Mouse (Mus musculus): ENCODE measurements at regions not wholly inside any gene's neighbourhood (a gene's known extent, or its start where the extent isn't known, plus 50 kb on each side); places are given as distances from the start of the nearest gene placed in this dataset.

DNA sequence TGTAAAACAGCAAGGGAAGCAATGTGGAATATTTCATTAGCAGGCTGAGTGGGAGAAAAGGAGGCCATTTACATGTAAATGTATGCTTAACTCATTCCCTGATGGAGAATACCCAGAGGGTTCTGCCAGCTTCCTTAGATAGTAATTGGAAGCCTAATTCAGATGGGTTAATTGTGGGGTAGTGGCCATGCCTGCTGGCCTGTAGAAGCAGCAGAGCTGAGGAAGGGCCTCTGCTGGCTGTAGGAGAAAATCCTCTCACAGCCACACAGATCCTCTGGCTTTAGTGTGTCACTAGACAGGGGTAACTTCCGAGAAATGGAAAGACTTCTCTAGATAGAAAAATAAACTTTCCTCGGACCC, 1588.7 kb upstream of the Got2 start:
- Histone ChIP-seq H3K27me3 (ENCODE audit: control insufficient read depth, insufficient read depth, low read length) (no peaks in the 10 kb centered on the region), H3K27ac (ENCODE audit: low read depth, low read length) (no peak overlapping the region), H3K4me1 (ENCODE audit: control insufficient read depth, insufficient read depth, low read length) (no peaks in the 10 kb centered on the region), H3K9me3 (ENCODE audit: control insufficient read depth, low read length) (no peaks in the 10 kb centered on the region), H3K9ac (ENCODE audit: low read length) (no peak overlapping the region), H3K36me3 (ENCODE audit: control insufficient read depth, insufficient read depth, low read length) (no peaks in the 10 kb centered on the region), H3K4me2 (ENCODE audit: low read depth) (no peak overlapping the region), H3K4me3 (ENCODE audit: low read depth, low read length) (no peak overlapping the region)
- ATAC-seq (ENCODE audit: insufficient read depth, low FRiP score, low TSS enrichment) (no peak), DNase-seq (ENCODE audit: low spot score) (no peak)
- 60% methylated on average over 2 of the region's 2 CpGs for WGBS

DNA sequence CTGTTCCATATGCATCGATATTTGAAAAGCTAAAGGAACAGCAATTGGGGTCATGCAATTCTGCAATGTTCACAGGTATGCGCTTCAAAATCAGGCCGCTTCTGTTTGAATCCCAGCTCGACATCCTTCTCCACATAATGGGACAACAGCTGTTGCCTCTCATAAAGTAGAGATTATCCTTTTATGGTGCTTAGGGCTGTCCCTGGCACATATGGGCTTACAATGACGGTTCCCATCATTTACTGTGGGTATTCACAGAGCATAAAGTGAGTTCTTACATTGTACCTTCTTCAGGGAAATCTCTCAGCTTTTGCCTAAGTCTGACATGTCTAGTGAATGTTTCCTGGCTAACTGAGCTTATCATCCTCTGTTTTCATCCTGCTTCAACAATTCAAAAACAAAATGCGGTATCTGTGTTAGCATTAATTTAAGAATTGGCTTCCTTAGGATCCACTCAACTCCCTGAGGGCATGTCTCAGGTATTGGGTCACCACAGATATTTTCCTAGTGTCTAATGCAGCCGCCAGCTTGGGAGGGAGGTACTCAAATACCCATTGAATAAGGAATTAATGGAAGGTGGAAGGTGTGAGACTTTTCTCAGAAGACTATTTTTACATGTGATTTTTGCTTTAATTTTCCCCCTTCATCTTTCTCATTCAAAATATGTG, 1588.2 kb upstream of the Got2 start:
- H3K4me3 ChIP-seq (ENCODE audit: low read depth, low read length): no peak overlapping the region
- no peak overlapping the region for H3K27ac ChIP-seq (ENCODE audit: low read depth, low read length)
- ATAC-seq (ENCODE audit: insufficient read depth, low FRiP score, low TSS enrichment): no peak
- DNase-seq (ENCODE audit: low spot score): no peak
- 69% methylated on average over 7 of the region's 7 CpGs for WGBS
- no peak overlapping the region for H3K9ac ChIP-seq (ENCODE audit: low read length)
- no peaks in the 10 kb centered on the region for H3K4me1 ChIP-seq (ENCODE audit: control insufficient read depth, insufficient read depth, low read length)
- no peak overlapping the region for H3K4me2 ChIP-seq (ENCODE audit: low read depth)
- H3K9me3 ChIP-seq (ENCODE audit: control insufficient read depth, low read length): no peaks in the 10 kb centered on the region
- H3K27me3 ChIP-seq (ENCODE audit: control insufficient read depth, insufficient read depth, low read length): no peaks in the 10 kb centered on the region
- no peaks in the 10 kb centered on the region for H3K36me3 ChIP-seq (ENCODE audit: control insufficient read depth, insufficient read depth, low read length)

DNA sequence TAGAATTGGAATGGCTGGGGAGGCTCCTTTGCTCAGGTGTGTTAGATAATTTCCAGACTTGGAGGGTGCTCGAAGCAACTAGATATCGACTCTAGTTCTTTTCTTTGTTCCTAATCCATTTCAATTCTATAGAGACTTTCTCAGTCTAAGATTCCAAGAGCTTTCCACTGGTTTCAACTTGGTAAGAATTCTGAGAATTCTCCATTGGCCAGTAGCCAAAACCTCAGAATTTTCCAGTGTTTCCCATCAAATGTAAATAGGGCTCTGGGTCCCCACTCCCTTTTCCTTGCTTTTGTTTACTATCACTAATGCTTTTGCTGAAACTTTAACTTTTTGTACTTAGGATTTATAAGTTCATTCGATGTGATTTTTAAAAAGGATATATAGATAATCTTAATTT, 1585.0 kb upstream of the Got2 start:
- H3K27me3 ChIP-seq (ENCODE audit: control insufficient read depth, insufficient read depth, low read length): no peaks in the 10 kb centered on the region
- no peak overlapping the region for H3K9ac ChIP-seq (ENCODE audit: low read length)
- H3K4me2 ChIP-seq (ENCODE audit: low read depth): no peak overlapping the region
- no peaks in the 10 kb centered on the region for H3K9me3 ChIP-seq (ENCODE audit: control insufficient read depth, low read length)
- 87% methylated on average over 3 of the region's 3 CpGs for WGBS
- no peaks in the 10 kb centered on the region for H3K36me3 ChIP-seq (ENCODE audit: control insufficient read depth, insufficient read depth, low read length)
- DNase-seq (ENCODE audit: low spot score): no peak
- H3K4me1 ChIP-seq (ENCODE audit: control insufficient read depth, insufficient read depth, low read length): no peaks in the 10 kb centered on the region
- H3K4me3 ChIP-seq (ENCODE audit: low read depth, low read length): no peak overlapping the region
- H3K27ac ChIP-seq (ENCODE audit: low read depth, low read length): no peak overlapping the region
- ATAC-seq (ENCODE audit: insufficient read depth, low FRiP score, low TSS enrichment): no peak

DNA sequence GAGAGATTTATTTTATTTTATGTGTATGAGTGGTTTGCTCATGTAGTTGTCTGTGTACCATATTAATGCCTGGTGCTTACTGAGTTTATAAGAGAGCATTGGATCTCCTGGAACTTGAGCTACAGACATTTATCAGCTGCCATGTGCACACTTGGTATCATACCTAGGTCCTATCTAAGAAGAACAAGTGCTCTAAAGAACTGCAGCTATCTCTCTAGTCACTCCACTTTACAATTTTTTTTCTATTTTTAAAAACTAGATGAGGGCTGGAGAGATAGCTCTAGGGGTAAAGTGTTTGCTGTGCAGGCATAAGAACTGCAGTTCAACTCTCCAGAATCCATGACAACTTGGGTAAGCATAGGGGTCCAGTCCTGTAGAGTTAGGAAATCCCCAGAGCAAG, 1573.1 kb upstream of the Got2 start:
- H3K4me1 ChIP-seq (ENCODE audit: control insufficient read depth, insufficient read depth, low read length): no peaks in the 10 kb centered on the region
- DNase-seq (ENCODE audit: low spot score) (no peak), ATAC-seq (ENCODE audit: insufficient read depth, low FRiP score, low TSS enrichment) (no peak)
- no peaks in the 10 kb centered on the region for H3K27me3 ChIP-seq (ENCODE audit: control insufficient read depth, insufficient read depth, low read length)
- H3K4me2 ChIP-seq (ENCODE audit: low read depth): no peak overlapping the region
- no peak overlapping the region for H3K9ac ChIP-seq (ENCODE audit: low read length)
- H3K4me3 ChIP-seq (ENCODE audit: low read depth, low read length): no peak overlapping the region
- H3K9me3 ChIP-seq (ENCODE audit: control insufficient read depth, low read length): no peaks in the 10 kb centered on the region
- no peaks in the 10 kb centered on the region for H3K36me3 ChIP-seq (ENCODE audit: control insufficient read depth, insufficient read depth, low read length)
- H3K27ac ChIP-seq (ENCODE audit: low read depth, low read length): no peak overlapping the region

DNA sequence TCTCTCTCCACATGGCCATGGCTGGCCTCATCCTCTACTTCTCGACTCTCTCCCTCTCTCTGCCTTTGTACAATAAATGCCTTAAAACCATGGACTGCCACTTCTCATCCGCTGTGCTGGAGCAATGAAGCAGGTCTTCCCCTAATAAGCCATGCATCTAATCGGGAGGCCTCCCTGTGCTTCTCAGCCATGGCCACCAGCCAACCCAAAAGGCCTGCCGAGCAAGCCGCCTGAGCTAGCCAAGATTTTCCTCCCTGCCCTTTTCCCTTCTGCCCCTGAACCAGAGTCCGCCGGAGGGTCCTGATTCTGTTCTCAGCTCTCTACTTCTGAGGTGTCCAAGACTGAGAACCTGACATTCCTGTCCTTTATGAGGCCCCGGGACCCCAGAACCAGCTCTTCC, 1559.3 kb upstream of the Got2 start:
- no peak overlapping the region for H3K4me3 ChIP-seq (ENCODE audit: low read depth, low read length)
- no peak for DNase-seq (ENCODE audit: low spot score)
- no peak for ATAC-seq (ENCODE audit: insufficient read depth, low FRiP score, low TSS enrichment)
- no peak overlapping the region for H3K4me2 ChIP-seq (ENCODE audit: low read depth)
- no peaks in the 10 kb centered on the region for H3K27me3 ChIP-seq (ENCODE audit: control insufficient read depth, insufficient read depth, low read length)
- whole genome bisulfite sequencing: 90% methylated on average over 8 of the region's 8 CpGs
- no peak overlapping the region for H3K9ac ChIP-seq (ENCODE audit: low read length)
- H3K27ac ChIP-seq (ENCODE audit: low read depth, low read length): no peak overlapping the region
- H3K36me3 ChIP-seq (ENCODE audit: control insufficient read depth, insufficient read depth, low read length): no peaks in the 10 kb centered on the region
- H3K9me3 ChIP-seq (ENCODE audit: control insufficient read depth, low read length): no peaks in the 10 kb centered on the region
- no peaks in the 10 kb centered on the region for H3K4me1 ChIP-seq (ENCODE audit: control insufficient read depth, insufficient read depth, low read length)

DNA sequence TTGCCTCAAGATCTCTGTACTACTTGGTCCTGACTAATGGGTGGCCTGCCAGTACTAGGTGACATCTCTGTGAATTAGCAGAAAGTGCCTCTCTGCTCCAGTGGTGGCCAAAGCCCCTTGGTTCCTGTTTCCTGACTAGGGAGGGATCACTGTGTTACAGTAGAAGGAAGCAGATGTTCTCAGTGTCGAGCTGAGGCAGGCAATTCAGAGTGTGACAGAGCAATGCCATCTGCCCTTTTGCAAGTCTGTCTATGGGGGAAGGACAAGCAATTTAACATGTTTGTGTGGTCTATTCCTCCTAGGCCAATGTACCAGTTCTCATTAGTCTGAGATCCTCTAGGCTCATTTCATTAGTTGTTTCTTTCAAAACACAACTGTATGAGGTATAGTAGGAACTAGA, 1553.1 kb upstream of the Got2 start:
- Histone ChIP-seq H3K9ac (ENCODE audit: low read length) (no peak overlapping the region), H3K36me3 (ENCODE audit: control insufficient read depth, insufficient read depth, low read length) (no peaks in the 10 kb centered on the region), H3K27ac (ENCODE audit: low read depth, low read length) (no peak overlapping the region), H3K4me2 (ENCODE audit: low read depth) (no peak overlapping the region), H3K9me3 (ENCODE audit: control insufficient read depth, low read length) (no peaks in the 10 kb centered on the region), H3K27me3 (ENCODE audit: control insufficient read depth, insufficient read depth, low read length) (no peaks in the 10 kb centered on the region), H3K4me3 (ENCODE audit: low read depth, low read length) (no peak overlapping the region), H3K4me1 (ENCODE audit: control insufficient read depth, insufficient read depth, low read length) (no peaks in the 10 kb centered on the region)
- 50% methylated on average over 1 of the region's 1 CpGs for WGBS
- DNase-seq (ENCODE audit: low spot score) (no peak), ATAC-seq (ENCODE audit: insufficient read depth, low FRiP score, low TSS enrichment) (no peak)

DNA sequence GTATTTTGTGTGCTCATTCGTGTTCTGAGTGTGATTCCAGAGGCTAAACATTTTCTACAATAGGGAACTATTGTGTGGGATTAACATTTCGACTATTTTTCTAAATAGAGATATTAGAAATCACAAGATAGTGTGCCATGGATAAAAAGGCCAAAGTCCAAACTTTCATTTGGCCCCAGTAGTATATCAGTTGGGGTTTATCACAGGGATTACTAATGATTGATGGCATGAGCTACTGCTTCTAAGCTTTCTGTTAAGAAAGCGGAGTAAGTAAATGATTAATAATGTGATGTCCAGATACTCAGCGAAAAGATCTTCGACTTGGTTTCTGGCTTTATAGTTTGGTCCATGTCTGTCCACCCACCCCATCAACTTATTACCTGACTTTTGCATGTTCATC, 1545.2 kb upstream of the Got2 start:
- H3K4me1 ChIP-seq (ENCODE audit: control insufficient read depth, insufficient read depth, low read length): no peaks in the 10 kb centered on the region
- no peak overlapping the region for H3K4me3 ChIP-seq (ENCODE audit: low read depth, low read length)
- WGBS: 87% methylated on average over 5 of the region's 5 CpGs
- DNase-seq (ENCODE audit: low spot score): no peak
- H3K27me3 ChIP-seq (ENCODE audit: control insufficient read depth, insufficient read depth, low read length): no peaks in the 10 kb centered on the region
- H3K4me2 ChIP-seq (ENCODE audit: low read depth): no peak overlapping the region
- no peak overlapping the region for H3K27ac ChIP-seq (ENCODE audit: low read depth, low read length)
- H3K9ac ChIP-seq (ENCODE audit: low read length): no peak overlapping the region
- ATAC-seq (ENCODE audit: insufficient read depth, low FRiP score, low TSS enrichment): no peak
- no peaks in the 10 kb centered on the region for H3K36me3 ChIP-seq (ENCODE audit: control insufficient read depth, insufficient read depth, low read length)
- no peaks in the 10 kb centered on the region for H3K9me3 ChIP-seq (ENCODE audit: control insufficient read depth, low read length)

DNA sequence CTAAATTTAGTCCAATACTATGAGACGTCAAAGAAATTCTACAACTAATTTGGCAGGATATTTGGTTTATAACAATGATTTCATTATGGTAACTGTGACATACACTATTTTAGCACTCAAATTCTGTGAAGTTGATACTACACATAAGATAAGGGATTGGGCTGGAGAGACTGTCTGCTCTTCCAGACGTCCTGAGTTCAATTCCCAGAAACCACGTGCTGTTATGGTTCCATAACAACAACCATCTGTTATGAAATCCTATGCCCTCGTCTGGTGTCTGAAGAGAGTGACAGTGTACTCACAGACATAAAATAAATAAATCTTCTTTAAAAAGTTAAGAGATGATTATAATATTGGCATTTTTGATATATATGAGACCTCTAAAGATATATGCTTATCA, 1543.1 kb upstream of the Got2 start:
- Histone ChIP-seq H3K36me3 (ENCODE audit: control insufficient read depth, insufficient read depth, low read length) (no peaks in the 10 kb centered on the region), H3K4me1 (ENCODE audit: control insufficient read depth, insufficient read depth, low read length) (no peaks in the 10 kb centered on the region), H3K9ac (ENCODE audit: low read length) (no peak overlapping the region), H3K27me3 (ENCODE audit: control insufficient read depth, insufficient read depth, low read length) (no peaks in the 10 kb centered on the region), H3K4me2 (ENCODE audit: low read depth) (no peak overlapping the region), H3K4me3 (ENCODE audit: low read depth, low read length) (no peak overlapping the region), H3K9me3 (ENCODE audit: control insufficient read depth, low read length) (no peaks in the 10 kb centered on the region), H3K27ac (ENCODE audit: low read depth, low read length) (no peak overlapping the region)
- no peak for ATAC-seq (ENCODE audit: insufficient read depth, low FRiP score, low TSS enrichment)
- 79% methylated on average over 4 of the region's 4 CpGs for WGBS
- no peak for DNase-seq (ENCODE audit: low spot score)

DNA sequence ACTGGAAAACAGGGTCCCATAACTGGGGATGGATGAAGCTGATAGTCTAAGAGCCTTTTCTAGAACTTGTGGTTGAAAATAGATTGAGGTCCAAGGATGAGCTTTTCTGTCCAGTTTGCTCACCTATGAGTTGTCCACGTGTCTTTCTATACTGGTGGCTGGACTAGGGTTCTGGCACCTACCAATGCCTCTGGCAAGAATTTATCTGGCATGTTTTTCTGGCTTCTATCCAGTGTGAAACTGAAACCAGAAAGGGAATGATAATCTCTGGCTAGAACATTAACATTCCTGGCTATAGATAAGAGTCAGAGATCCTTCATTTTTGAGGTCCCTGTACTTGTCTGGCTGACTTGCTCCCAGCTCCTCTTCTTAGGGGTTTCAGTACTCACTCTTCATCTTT, 1534.0 kb upstream of the Got2 start:
- Histone ChIP-seq H3K9ac (ENCODE audit: low read length) (no peak overlapping the region), H3K27me3 (ENCODE audit: control insufficient read depth, insufficient read depth, low read length) (no peaks in the 10 kb centered on the region), H3K9me3 (ENCODE audit: control insufficient read depth, low read length) (no peaks in the 10 kb centered on the region), H3K36me3 (ENCODE audit: control insufficient read depth, insufficient read depth, low read length) (no peaks in the 10 kb centered on the region), H3K4me3 (ENCODE audit: low read depth, low read length) (no peak overlapping the region), H3K4me2 (ENCODE audit: low read depth) (no peak overlapping the region), H3K4me1 (ENCODE audit: control insufficient read depth, insufficient read depth, low read length) (no peaks in the 10 kb centered on the region), H3K27ac (ENCODE audit: low read depth, low read length) (no peak overlapping the region)
- DNase-seq (ENCODE audit: low spot score) (no peak), ATAC-seq (ENCODE audit: insufficient read depth, low FRiP score, low TSS enrichment) (no peak)
- 86% methylated on average over 1 of the region's 1 CpGs for WGBS

All from neural tube, embryonic 11.5 days (tissue).